Mouse (Mus musculus): ENCODE measurements around the gene Sppl2c. TPM values are rescaled to one million over a fixed set of nuclear protein-coding genes. Genes with fewer than 3 reads are reported as not detected.

Gene Sppl2c
- polyA plus RNA-seq, 2 experiments: not detected

- no peak for ATAC-seq (ENCODE audit: insufficient read depth)
- Histone ChIP-seq H3K4me1 (replicated peaks; ENCODE audit: control insufficient read depth in 2 of 2, insufficient read depth in 2 of 2, low read length in 1 of 2) (no peaks in the 10 kb centered on the region), H3K9me3 (ENCODE audit: control insufficient read depth, low read length) (no peaks in the 10 kb centered on the region), H3K4me3 (ENCODE audit: insufficient read depth in 1 of 2, low read depth in 2 of 2, low read length in 2 of 2) (no peak overlapping the region), H3K36me3 (replicated peaks; ENCODE audit: control insufficient read depth, insufficient read depth, low read depth) (no peaks in the 10 kb centered on the region), H3K27me3 (ENCODE audit: control insufficient read depth, insufficient read depth, low read length) (no peaks in the 10 kb centered on the region), H3K27ac (no peak overlapping the region), H3K9ac (replicated peaks) (no peak overlapping the region), H3K4me2 (ENCODE audit: low read depth) (no peak overlapping the region)
- TF ChIP-seq EP300 (IDR thresholded peaks at IDR 0.05; ENCODE audit: low read depth) (no peak), CTCF (IDR thresholded peaks at IDR 0.05; ENCODE audit: low read depth) (no peak)
- DNase-seq (ENCODE audit: low read depth in 3 of 3, low spot score in 3 of 3): no peak
- 38% methylated on average over 2 of the region's 2 CpGs for WGBS (ENCODE audit: insufficient replicate concordance)
These were observed 3.9 kb downstream of the Sppl2c start for GRCm38 (mm10) chr11:104190008-104190407.

- no peaks in the 10 kb centered on the region for H3K4me1 ChIP-seq (replicated peaks; ENCODE audit: control insufficient read depth in 2 of 2, insufficient read depth in 2 of 2, low read length in 1 of 2)
- 57% methylated on average over 11 of the region's 11 CpGs for WGBS (ENCODE audit: insufficient replicate concordance)
These were observed 9.3 kb downstream of the Sppl2c start for GRCm38 (mm10) chr11:104195382-104195781.

GRCm38 (mm10) chr11:104195791-104196190, 9.7 kb downstream of the Sppl2c start:
- TF ChIP-seq CTCF (IDR thresholded peaks at IDR 0.05; ENCODE audit: low read depth) (peak; percentile 92), EP300 (IDR thresholded peaks at IDR 0.05; ENCODE audit: low read depth) (no peak)
- Histone ChIP-seq H3K9me3 (ENCODE audit: control insufficient read depth, low read length) (no peaks in the 10 kb centered on the region), H3K4me1 (replicated peaks; ENCODE audit: control insufficient read depth in 2 of 2, insufficient read depth in 2 of 2, low read length in 1 of 2) (no peaks in the 10 kb centered on the region), H3K27ac (no peak overlapping the region), H3K27me3 (ENCODE audit: control insufficient read depth, insufficient read depth, low read length) (no peaks in the 10 kb centered on the region), H3K9ac (replicated peaks) (no peak overlapping the region), H3K4me3 (ENCODE audit: insufficient read depth in 1 of 2, low read depth in 2 of 2, low read length in 2 of 2) (no peak overlapping the region), H3K4me2 (ENCODE audit: low read depth) (no peak overlapping the region), H3K36me3 (replicated peaks; ENCODE audit: control insufficient read depth, insufficient read depth, low read depth) (no peaks in the 10 kb centered on the region)
- DNase-seq (ENCODE audit: low read depth in 3 of 3, low spot score in 3 of 3): peak; percentile 40 to 49 (median 45)
- no peak for ATAC-seq (ENCODE audit: insufficient read depth)
- WGBS (ENCODE audit: insufficient replicate concordance): 9% methylated on average over 9 of the region's 9 CpGs

More at GRCm38 (mm10) chr11:104195382-104195781, 9.3 kb downstream of the Sppl2c start:
- TF ChIP-seq EP300 (IDR thresholded peaks at IDR 0.05; ENCODE audit: low read depth) (no peak), CTCF (IDR thresholded peaks at IDR 0.05; ENCODE audit: low read depth) (no peak)
- no peaks in the 10 kb centered on the region for H3K27me3 ChIP-seq (ENCODE audit: control insufficient read depth, insufficient read depth, low read length)
- H3K4me2 ChIP-seq (ENCODE audit: low read depth): no peak overlapping the region
- no peak overlapping the region for H3K4me3 ChIP-seq (ENCODE audit: insufficient read depth in 1 of 2, low read depth in 2 of 2, low read length in 2 of 2)
- H3K9ac ChIP-seq (replicated peaks): no peak overlapping the region
- H3K9me3 ChIP-seq (ENCODE audit: control insufficient read depth, low read length): no peaks in the 10 kb centered on the region
- H3K36me3 ChIP-seq (replicated peaks; ENCODE audit: control insufficient read depth, insufficient read depth, low read depth): no peaks in the 10 kb centered on the region
- ATAC-seq (ENCODE audit: insufficient read depth): no peak
- DNase-seq (ENCODE audit: low read depth in 3 of 3, low spot score in 3 of 3): no peak
- H3K27ac ChIP-seq: no peak overlapping the region

- ATAC-seq (ENCODE audit: insufficient read depth) (no peak), DNase-seq (ENCODE audit: low read depth in 3 of 3, low spot score in 3 of 3) (no peak)
- Histone ChIP-seq H3K4me3 (ENCODE audit: insufficient read depth in 1 of 2, low read depth in 2 of 2, low read length in 2 of 2) (no peak overlapping the region), H3K9ac (replicated peaks) (no peak overlapping the region), H3K27ac (no peak overlapping the region), H3K36me3 (replicated peaks; ENCODE audit: control insufficient read depth, insufficient read depth, low read depth) (no peaks in the 10 kb centered on the region), H3K4me1 (replicated peaks; ENCODE audit: control insufficient read depth in 2 of 2, insufficient read depth in 2 of 2, low read length in 1 of 2) (no peaks in the 10 kb centered on the region), H3K27me3 (ENCODE audit: control insufficient read depth, insufficient read depth, low read length) (no peaks in the 10 kb centered on the region), H3K9me3 (ENCODE audit: control insufficient read depth, low read length) (no peaks in the 10 kb centered on the region), H3K4me2 (ENCODE audit: low read depth) (no peak overlapping the region)
- TF ChIP-seq CTCF (IDR thresholded peaks at IDR 0.05; ENCODE audit: low read depth) (no peak), EP300 (IDR thresholded peaks at IDR 0.05; ENCODE audit: low read depth) (no peak)
- 5% methylated on average over 10 of the region's 10 CpGs for WGBS (ENCODE audit: insufficient replicate concordance)
These were observed 11.7 kb downstream of the Sppl2c start for GRCm38 (mm10) chr11:104197861-104198260.

GRCm38 (mm10) chr11:104203271-104203670, 17.1 kb downstream of the Sppl2c start:
- 23% methylated on average over 3 of the region's 3 CpGs for WGBS (ENCODE audit: insufficient replicate concordance)
- Histone ChIP-seq H3K4me2 (ENCODE audit: low read depth) (no peak overlapping the region), H3K27ac (no peak overlapping the region), H3K9ac (replicated peaks) (no peak overlapping the region), H3K4me3 (ENCODE audit: insufficient read depth in 1 of 2, low read depth in 2 of 2, low read length in 2 of 2) (no peak overlapping the region), H3K27me3 (ENCODE audit: control insufficient read depth, insufficient read depth, low read length) (no peaks in the 10 kb centered on the region), H3K4me1 (replicated peaks; ENCODE audit: control insufficient read depth in 2 of 2, insufficient read depth in 2 of 2, low read length in 1 of 2) (no peaks in the 10 kb centered on the region), H3K36me3 (replicated peaks; ENCODE audit: control insufficient read depth, insufficient read depth, low read depth) (no peaks in the 10 kb centered on the region), H3K9me3 (ENCODE audit: control insufficient read depth, low read length) (no peaks in the 10 kb centered on the region)
- ATAC-seq (ENCODE audit: insufficient read depth) (no peak), DNase-seq (ENCODE audit: low read depth in 3 of 3, low spot score in 3 of 3) (no peak)
- TF ChIP-seq CTCF (IDR thresholded peaks at IDR 0.05; ENCODE audit: low read depth): no peak
- TF ChIP-seq EP300 (IDR thresholded peaks at IDR 0.05; ENCODE audit: low read depth): no peak

Data from liver, embryonic 14.5 days (tissue).